Mouse (Mus musculus) heart, adult 2 months (tissue): ENCODE measurements around the gene Frmd8. TPM values are rescaled to one million over a fixed set of nuclear protein-coding genes. Genes with fewer than 3 reads are reported as not detected.
"Not testable (repeated sequence)": the region's sequence is repeated elsewhere in the genome, so short reads cannot be mapped to it uniquely, and the experiment has no call there.

Experiments used
- DNase-seq, 2 experiments: peaks; one replicate each; pipeline ENCODE4 v3.0.0; 2021
- H3K27ac ChIP-seq: fragments of 200-600 bp; 2 replicates; pipeline ENCODE4 v1.8.1; 2022
- H3K27me3 ChIP-seq: fragments of 200-500 bp; 2 replicates; pipeline ENCODE4 v1.6.1; 2012; ENCODE audit warnings: mild to moderate bottlenecking, low read length, inconsistent platforms, mixed read lengths; ENCODE audit not compliant: control insufficient read depth, insufficient read depth
- H3K36me3 ChIP-seq: fragments of 200-500 bp; 2 replicates; pipeline ENCODE4 v1.6.1; 2012; ENCODE audit warnings: low read length, inconsistent platforms; ENCODE audit not compliant: control insufficient read depth, insufficient read depth
- H3K4me1 ChIP-seq: fragments of 200-500 bp; 2 replicates; pipeline ENCODE4 v1.6.1; 2011; ENCODE audit warnings: low read length; ENCODE audit not compliant: control insufficient read depth, insufficient read depth
- H3K4me3 ChIP-seq: fragments of 200-600 bp; 2 replicates; pipeline ENCODE4 v1.8.1; 2022
- H3K79me2 ChIP-seq: fragments of 200-500 bp; replicated peaks from 2 replicates; pipeline ENCODE4 v1.6.1; 2012; ENCODE audit warnings: mild to moderate bottlenecking, inconsistent platforms, low read length, moderate library complexity, mixed read lengths; ENCODE audit not compliant: control insufficient read depth, insufficient read depth
- H3K9ac ChIP-seq: fragments of 200-500 bp; 2 replicates; pipeline ENCODE4 v1.6.1; 2012; ENCODE audit warnings: low read depth, mild to moderate bottlenecking, control low read depth, inconsistent platforms, low read length, mixed read lengths
- CTCF ChIP-seq: fragments of 200-600 bp; IDR thresholded peaks from 2 replicates; pipeline ENCODE4 v1.8.1; 2022; ENCODE audit warnings: antibody characterized with exemption, mild to moderate bottlenecking, moderate library complexity
- EP300 ChIP-seq: fragments of 200-500 bp; IDR thresholded peaks from 2 replicates; pipeline ENCODE4 v1.6.1; 2011; ENCODE audit warnings: low read depth, low read length, control low read depth; ENCODE audit not compliant: insufficient read depth
- POLR2A ChIP-seq: fragments of 200-500 bp; IDR thresholded peaks from 2 replicates; pipeline ENCODE4 v1.6.1; 2011; ENCODE audit warnings: mild to moderate bottlenecking, low read depth, low read length, control low read depth; ENCODE audit not compliant: insufficient read depth
- WGBS: fragments of 180-500 bp; shearing (Covaris S2); methylation state at CpG from one replicate; pipeline ENCODE4 v1.1.7; 2018; 5-methylcytosine and 5-hydroxymethylcytosine counted together
- intact Hi-C: fragments of 180-260 bp; cut with DNase I; formaldehyde crosslinking; loops from one replicate; pipeline ENCODE4 v1.15.1; 2025
- polyA plus RNA-seq: library from polyadenylated mRNA; depleted of rRNA; stranded (reverse); fragments of >200 nt; gene quantifications from 2 replicates; pipeline ENCODE4 v1.2.3, GENCODE M21; 2012
- total RNA-seq, 2 experiments: library from RNA; stranded (reverse); gene quantifications; 2 replicates each; pipeline ENCODE4 v1.2.3; 2021

The Frmd8 gene
- total and polyA plus RNA-seq, 3 experiments, result 7.0 to 8.4 (median 7.7) TPM

GRCm38 (mm10) chr19:5889211-5889610, 14.1 kb upstream of the Frmd8 start:
- Histone ChIP-seq H3K4me3 (no peak overlapping the region), H3K27ac (no peak overlapping the region), H3K27me3 (no peaks in the 10 kb centered on the region), H3K9ac (no peak overlapping the region), H3K36me3 (no peaks in the 10 kb centered on the region), H3K79me2 (no peaks in the 10 kb centered on the region), H3K4me1 (peaks cover 6% of the 10 kb centered on the region)
- TF ChIP-seq EP300 (no peak), CTCF (no peak), POLR2A (no peak)
- 56% methylated on average over 4 of the region's 4 CpGs for WGBS
- intact Hi-C loops, result no loop called here
- no peak for DNase-seq

GRCm38 (mm10) chr19:5887234-5887815, 12.3 kb upstream of the Frmd8 start:
- WGBS, result 62% methylated on average over 3 of the region's 3 CpGs
- intact Hi-C loops, result no loop called here

GRCm38 (mm10) chr19:5885838-5886237, 10.8 kb upstream of the Frmd8 start:
- Histone ChIP-seq H3K4me3 (no peak overlapping the region), H3K27me3 (no peaks in the 10 kb centered on the region), H3K27ac (no peak overlapping the region), H3K9ac (no peak overlapping the region), H3K36me3 (no peaks in the 10 kb centered on the region), H3K4me1 (no peaks in the 10 kb centered on the region), H3K79me2 (no peaks in the 10 kb centered on the region)
- intact Hi-C loops, result no loop called here
- TF ChIP-seq POLR2A (no peak), CTCF (peak; percentile 73)
- WGBS, result 63% methylated on average over 4 of the region's 4 CpGs
- DNase-seq, result no peak

More at GRCm38 (mm10) chr19:5887234-5887815, 12.3 kb upstream of the Frmd8 start:
- Histone ChIP-seq H3K79me2 (no peaks in the 10 kb centered on the region), H3K4me1 (peaks cover 4% of the 10 kb centered on the region), H3K4me3 (no peak overlapping the region), H3K27me3 (no peaks in the 10 kb centered on the region), H3K36me3 (no peaks in the 10 kb centered on the region), H3K27ac (no peak overlapping the region), H3K9ac (no peak overlapping the region)
- TF ChIP-seq EP300 (no peak), CTCF (no peak), POLR2A (no peak)
- DNase-seq, result no peak

- intact Hi-C loops, result no loop called here
- WGBS, result 33% methylated on average over 1 of the region's 1 CpGs
- TF ChIP-seq CTCF, result no peak
- TF ChIP-seq POLR2A, result no peak
- TF ChIP-seq EP300, result no peak
- Histone ChIP-seq H3K27ac (no peak overlapping the region), H3K4me1 (no peaks in the 10 kb centered on the region), H3K36me3 (no peaks in the 10 kb centered on the region), H3K4me3 (no peak overlapping the region), H3K79me2 (no peaks in the 10 kb centered on the region), H3K27me3 (no peaks in the 10 kb centered on the region), H3K9ac (no peak overlapping the region)
- no peak for DNase-seq
Observed at GRCm38 (mm10) chr19:5883935-5884334, 8.9 kb upstream of the Frmd8 start.

GRCm38 (mm10) chr19:5882079-5882478, 7.0 kb upstream of the Frmd8 start:
- H3K27ac ChIP-seq, H3K79me2 ChIP-seq, H3K9ac ChIP-seq, H3K4me3 ChIP-seq, DNase-seq, H3K27me3 ChIP-seq, H3K4me1 ChIP-seq, intact Hi-C loops, H3K36me3 ChIP-seq: not testable (repeated sequence)
- WGBS, result 72% methylated on average over 5 of the region's 5 CpGs

GRCm38 (mm10) chr19:5881155-5881554, 6.1 kb upstream of the Frmd8 start:
- Histone ChIP-seq H3K79me2 (no peaks in the 10 kb centered on the region), H3K27ac (no peak overlapping the region), H3K9ac (no peak overlapping the region), H3K27me3 (no peaks in the 10 kb centered on the region), H3K4me1 (peaks cover 7% of the 10 kb centered on the region), H3K36me3 (no peaks in the 10 kb centered on the region), H3K4me3 (no peak overlapping the region)
- intact Hi-C loops, result no loop called here
- DNase-seq, result no peak
- TF ChIP-seq CTCF (no peak), POLR2A (no peak), EP300 (no peak)
- WGBS, result 97% methylated on average over 6 of the region's 6 CpGs
